Mouse (Mus musculus) WW6 (cell line): ENCODE results near the gene Mllt6.

ENCODE experiments used
- DNase-seq: peaks from one replicate; pipeline ENCODE4 v3.0.0-alpha.2; 2013; ENCODE audit warnings: low read depth, low spot score

Mllt6 gene

GRCm38 (mm10) chr11:97668160-97668559 is 4.9 kb downstream of the Mllt6 start:
- DNase-seq, result no peak

- no peak for DNase-seq
These were observed 6.1 kb downstream of the Mllt6 start for GRCm38 (mm10) chr11:97669268-97669667.

GRCm38 (mm10) chr11:97669829-97670228 is 6.6 kb downstream of the Mllt6 start:
- no peak for DNase-seq

GRCm38 (mm10) chr11:97670234-97671176 is 7.3 kb downstream of the Mllt6 start:
- no peak for DNase-seq

- DNase-seq, result no peak
These were observed 7.9 kb downstream of the Mllt6 start for GRCm38 (mm10) chr11:97671177-97671527.

- no peak for DNase-seq
These were observed 9.9 kb downstream of the Mllt6 start for GRCm38 (mm10) chr11:97673148-97673547.

- no peak for DNase-seq
These were observed 13.0 kb downstream of the Mllt6 start for GRCm38 (mm10) chr11:97676050-97676754.

- no peak for DNase-seq
These were observed 14.2 kb downstream of the Mllt6 start for GRCm38 (mm10) chr11:97677381-97677780.

- no peak for DNase-seq
These were observed 14.6 kb downstream of the Mllt6 start for GRCm38 (mm10) chr11:97677842-97678241.

GRCm38 (mm10) chr11:97678301-97678700 is 15.1 kb downstream of the Mllt6 start:
- no peak for DNase-seq

- no peak for DNase-seq
These were observed 17.2 kb downstream of the Mllt6 start for GRCm38 (mm10) chr11:97680430-97680829.

GRCm38 (mm10) chr11:97682504-97683055 is 19.4 kb downstream of the Mllt6 start:
- DNase-seq, result no peak

- DNase-seq, result no peak
These were observed 21.0 kb downstream of the Mllt6 start for GRCm38 (mm10) chr11:97684063-97684680.

- DNase-seq, result no peak
These were observed 21.6 kb downstream of the Mllt6 start for GRCm38 (mm10) chr11:97684766-97685165.

GRCm38 (mm10) chr11:97685613-97686321 is 22.6 kb downstream of the Mllt6 start, which contains the start of gene Cisd3:
Gene Cisd3 (plus strand): TSS chr11:97685826.
- DNase-seq, result no peak

- no peak for DNase-seq
These were observed 23.2 kb downstream of the Mllt6 start for GRCm38 (mm10) chr11:97686322-97686908.

GRCm38 (mm10) chr11:97687061-97687460 is 23.8 kb downstream of the Mllt6 start:
- DNase-seq, result no peak

GRCm38 (mm10) chr11:97689861-97690260 is 26.6 kb downstream of the Mllt6 start:
- DNase-seq, result no peak

- DNase-seq, result no peak
These were observed 31.2 kb downstream of the Mllt6 start for GRCm38 (mm10) chr11:97694435-97694834.

GRCm38 (mm10) chr11:97694921-97695711 is 31.9 kb downstream of the Mllt6 start:
- DNase-seq, result no peak
